Mouse (Mus musculus) stomach, embryonic 16.5 days (tissue): ENCODE measurements around the gene Dip2b. TPM values are rescaled to one million over a fixed set of nuclear protein-coding genes. Genes with fewer than 3 reads are reported as not detected.
A peak's percentile ranks its signal among the peaks of the same experiment; 100 is the strongest.

Experiments used
- ATAC-seq: fragments of 200-750 bp; cut with Nextera tagmentation; 2 replicates; pipeline ENCODE4 v1.8.0; 2017; ENCODE audit warnings: moderate number of reproducible peaks, moderate TSS enrichment; ENCODE audit not compliant: insufficient read depth, low FRiP score
- H3K27ac ChIP-seq: fragments of 300-500 bp; sonication (generic); 2 replicates; pipeline ENCODE4 v1.5.1; 2014; ENCODE audit warnings: low read length
- H3K27me3 ChIP-seq: fragments of 300-500 bp; sonication (generic); 2 replicates; pipeline ENCODE4 v1.6.1; 2014; ENCODE audit warnings: low read length, control low read depth, mixed read lengths; ENCODE audit not compliant: control insufficient read depth, insufficient read depth
- H3K36me3 ChIP-seq: fragments of 300-500 bp; sonication (generic); 2 replicates; pipeline ENCODE4 v1.6.1; 2014; ENCODE audit warnings: low read length; ENCODE audit not compliant: control insufficient read depth, insufficient read depth
- H3K4me1 ChIP-seq: fragments of 300-500 bp; sonication (generic); 2 replicates; pipeline ENCODE4 v1.6.1; 2014; ENCODE audit warnings: low read length, control low read depth, mixed read lengths; ENCODE audit not compliant: control insufficient read depth, insufficient read depth
- H3K4me2 ChIP-seq: fragments of 300-500 bp; sonication (generic); 2 replicates; pipeline ENCODE4 v1.6.1; 2014; ENCODE audit warnings: low read depth, low read length, mixed read lengths
- H3K4me3 ChIP-seq: fragments of 300-500 bp; sonication (generic); replicated peaks from 2 replicates; pipeline ENCODE4 v1.5.1; 2014; ENCODE audit warnings: mild to moderate bottlenecking, low read length
- H3K9ac ChIP-seq: fragments of 300-500 bp; sonication (generic); 2 replicates; pipeline ENCODE4 v1.6.1; 2014; ENCODE audit warnings: low read length
- H3K9me3 ChIP-seq: fragments of 300-500 bp; sonication (generic); replicated peaks from 2 replicates; pipeline ENCODE4 v1.6.1; 2016; ENCODE audit warnings: low read length, control low read depth; ENCODE audit not compliant: control insufficient read depth
- WGBS: fragments of 180-500 bp; shearing (Covaris S2); extraction: QIAGEN DNeasy Blood & Tissue Kit; methylation state at CpG from one replicate; pipeline ENCODE4 v1.1.7; 2014; 5-methylcytosine and 5-hydroxymethylcytosine counted together
- polyA plus RNA-seq: library from polyadenylated mRNA; unstranded; fragments of >200 nt; fragmentation: Nextera tagmentation; extraction: Ambion mirVana; gene quantifications from 2 replicates; pipeline ENCODE4 v1.2.1, GENCODE M21; 2015

The Dip2b gene
- polyA plus RNA-seq, 1 experiment from 2014 or later = 10.4 TPM

DNA sequence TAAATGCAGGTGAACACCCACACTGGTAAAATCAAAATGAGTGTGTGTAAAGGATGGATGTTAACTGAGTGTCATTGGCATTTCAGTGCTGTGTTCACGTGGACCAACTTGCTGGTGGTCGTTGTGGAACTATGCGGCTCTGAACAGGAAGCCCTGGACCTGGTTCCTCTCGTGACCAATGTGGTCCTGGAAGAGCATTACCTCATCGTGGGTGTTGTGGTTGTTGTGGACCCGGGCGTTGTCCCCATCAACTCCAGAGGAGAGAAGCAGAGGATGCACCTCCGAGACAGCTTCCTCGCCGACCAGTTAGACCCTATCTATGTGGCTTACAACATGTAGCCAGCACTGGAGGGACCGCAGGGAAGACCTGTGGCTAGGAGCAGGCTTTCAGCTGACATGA, 176.6 kb downstream of the Dip2b start:
- no peaks in the 10 kb centered on the region for H3K27me3 ChIP-seq
- no peak overlapping the region for H3K9ac ChIP-seq
- H3K4me2 ChIP-seq = no peak overlapping the region
- WGBS = 88% methylated on average over 11 of the region's 11 CpGs
- H3K4me1 ChIP-seq = no peaks in the 10 kb centered on the region
- no peak overlapping the region for H3K4me3 ChIP-seq
- H3K9me3 ChIP-seq = no peaks in the 10 kb centered on the region
- ATAC-seq = no peak
- peaks cover 13% of the 10 kb centered on the region for H3K36me3 ChIP-seq
- H3K27ac ChIP-seq = no peak overlapping the region

DNA sequence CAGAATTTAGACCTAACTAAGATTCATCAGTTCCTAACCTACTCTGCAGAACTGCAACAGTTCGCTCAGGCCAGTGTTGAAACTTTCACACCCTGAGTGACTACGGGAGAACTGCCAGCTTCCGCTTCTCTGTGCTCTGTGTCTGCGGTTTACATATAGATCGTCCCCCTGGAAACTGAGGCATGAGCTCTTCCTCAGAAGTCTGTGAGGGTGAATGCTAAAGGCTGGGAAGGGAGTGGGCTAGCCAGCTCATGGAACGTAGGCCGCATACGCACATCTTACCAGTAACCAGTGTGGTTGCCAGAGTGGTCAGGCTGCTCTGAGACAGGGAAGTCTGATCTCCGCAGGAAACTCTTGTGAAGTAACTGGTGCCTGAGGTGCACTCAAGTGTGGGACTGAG, 177.7 kb downstream of the Dip2b start:
- Histone ChIP-seq H3K4me3 (no peak overlapping the region), H3K36me3 (peaks cover 13% of the 10 kb centered on the region; the same call in 1 of the 2 replicates), H3K4me2 (no peak overlapping the region), H3K9me3 (no peaks in the 10 kb centered on the region), H3K9ac (no peak overlapping the region), H3K27ac (no peak overlapping the region), H3K4me1 (no peaks in the 10 kb centered on the region), H3K27me3 (no peaks in the 10 kb centered on the region)
- no peak for ATAC-seq
- WGBS = 92% methylated on average over 9 of the region's 9 CpGs

DNA sequence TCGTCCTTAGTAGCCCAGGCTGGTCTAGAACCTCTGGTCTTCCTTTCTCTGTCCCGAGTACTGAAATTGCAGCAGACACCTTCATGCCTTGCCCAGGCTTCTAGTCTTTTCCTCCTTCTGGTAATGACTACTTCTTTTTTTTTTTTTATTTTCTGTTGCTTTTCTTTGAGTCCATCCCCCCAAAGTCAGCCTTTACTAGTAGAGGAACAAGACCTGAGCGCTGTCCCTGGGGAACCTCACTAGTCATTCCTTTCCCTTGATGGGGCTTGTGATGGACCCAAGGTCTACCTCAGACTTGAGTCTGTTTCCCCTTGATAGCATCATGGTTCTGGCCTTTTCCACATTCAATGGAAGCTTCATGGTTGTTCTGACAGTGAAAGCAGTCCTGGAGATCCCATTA, 179.6 kb downstream of the Dip2b start:
- ATAC-seq = no peak
- WGBS = 93% methylated on average over 3 of the region's 3 CpGs

DNA sequence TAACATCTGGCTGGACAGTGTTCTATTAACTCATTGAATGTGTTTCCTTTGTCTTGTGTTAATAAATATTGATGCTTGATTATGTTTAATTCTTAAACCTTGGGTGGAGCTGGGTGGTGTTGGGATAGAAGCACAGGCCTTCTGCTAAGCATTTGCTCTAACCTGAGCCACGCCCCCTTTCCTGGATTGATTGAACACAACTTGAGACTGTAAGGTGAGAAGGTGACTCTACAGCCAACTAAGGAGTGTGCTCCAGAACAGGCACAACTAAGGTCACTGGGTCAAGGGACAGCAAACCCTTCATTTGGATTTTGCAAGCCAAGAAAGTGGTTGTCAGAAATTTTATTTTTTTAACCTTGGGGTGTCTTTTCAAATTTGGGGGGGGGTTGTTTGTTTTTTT, 180.9 kb downstream of the Dip2b start:
- no peak overlapping the region for H3K9ac ChIP-seq
- WGBS = 56% methylated on average over 1 of the region's 1 CpGs
- no peak for ATAC-seq
- H3K4me2 ChIP-seq = no peak overlapping the region
- no peaks in the 10 kb centered on the region for H3K4me1 ChIP-seq
- H3K9me3 ChIP-seq = peaks cover 11% of the 10 kb centered on the region; the same call in 1 of the 2 replicates
- no peak overlapping the region for H3K4me3 ChIP-seq
- no peaks in the 10 kb centered on the region for H3K36me3 ChIP-seq
- no peak overlapping the region for H3K27ac ChIP-seq
- H3K27me3 ChIP-seq = no peaks in the 10 kb centered on the region

More for the DNA sequence above, 179.6 kb downstream of the Dip2b start:
- Histone ChIP-seq H3K4me1 (no peaks in the 10 kb centered on the region), H3K27ac (no peak overlapping the region), H3K4me3 (no peak overlapping the region), H3K9ac (no peak overlapping the region), H3K36me3 (no peaks in the 10 kb centered on the region; the same call in 1 of the 2 replicates), H3K9me3 (peaks cover 6% of the 10 kb centered on the region; the same call in 1 of the 2 replicates), H3K4me2 (no peak overlapping the region), H3K27me3 (no peaks in the 10 kb centered on the region)

DNA sequence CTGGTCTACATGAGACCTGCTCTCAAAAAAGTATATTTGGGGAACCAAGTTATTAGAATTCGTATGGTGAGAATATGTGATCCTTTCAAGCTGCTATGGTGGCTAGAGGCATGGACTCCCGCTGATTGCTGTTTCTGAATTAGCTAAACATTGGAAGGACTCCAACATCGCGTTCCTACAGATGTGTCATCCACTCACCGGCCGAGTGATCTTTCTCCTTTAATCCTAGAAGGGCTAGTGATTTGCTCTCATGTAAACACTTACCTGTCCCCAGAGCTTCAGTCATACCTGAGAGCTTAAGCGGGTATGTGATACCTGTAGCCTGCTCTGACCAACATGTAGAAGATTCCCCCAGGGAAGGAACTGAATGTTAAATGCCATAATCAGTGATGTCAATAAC, 182.5 kb downstream of the Dip2b start:
- H3K27ac ChIP-seq = no peak overlapping the region
- no peaks in the 10 kb centered on the region for H3K27me3 ChIP-seq
- H3K4me3 ChIP-seq = no peak overlapping the region
- peaks cover 11% of the 10 kb centered on the region; the same call in 1 of the 2 replicates for H3K9me3 ChIP-seq
- H3K4me1 ChIP-seq = no peaks in the 10 kb centered on the region
- H3K9ac ChIP-seq = no peak overlapping the region
- no peaks in the 10 kb centered on the region for H3K36me3 ChIP-seq
- WGBS = 53% methylated on average over 7 of the region's 7 CpGs
- no peak for ATAC-seq
- H3K4me2 ChIP-seq = no peak overlapping the region

DNA sequence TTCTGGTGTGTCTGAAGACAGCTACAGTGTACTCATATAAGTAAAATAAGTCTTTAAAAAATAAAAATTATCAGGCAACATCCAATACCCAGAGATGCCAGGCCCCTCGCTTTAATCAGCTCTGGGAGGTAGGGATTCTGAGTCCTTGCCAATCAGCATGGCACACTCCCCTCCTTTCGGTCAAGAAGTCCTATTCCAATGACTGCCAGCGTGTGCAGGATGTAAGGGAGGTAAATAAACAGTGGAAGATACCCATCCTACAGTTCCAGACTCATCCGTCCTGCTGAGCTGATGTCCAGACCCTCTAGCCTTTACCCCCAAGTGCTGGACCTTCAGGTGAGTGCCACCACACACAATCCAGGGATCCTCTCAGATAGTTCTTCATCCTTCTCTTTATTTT, 186.9 kb downstream of the Dip2b start:
- WGBS = 88% methylated on average over 4 of the region's 4 CpGs
- Histone ChIP-seq H3K27me3 (no peaks in the 10 kb centered on the region), H3K36me3 (no peaks in the 10 kb centered on the region), H3K9ac (no peak overlapping the region), H3K4me2 (no peak overlapping the region), H3K27ac (no peak overlapping the region), H3K4me1 (peaks cover 14% of the 10 kb centered on the region), H3K4me3 (no peak overlapping the region), H3K9me3 (peaks cover 11% of the 10 kb centered on the region; the same call in 1 of the 2 replicates)
- no peak for ATAC-seq

DNA sequence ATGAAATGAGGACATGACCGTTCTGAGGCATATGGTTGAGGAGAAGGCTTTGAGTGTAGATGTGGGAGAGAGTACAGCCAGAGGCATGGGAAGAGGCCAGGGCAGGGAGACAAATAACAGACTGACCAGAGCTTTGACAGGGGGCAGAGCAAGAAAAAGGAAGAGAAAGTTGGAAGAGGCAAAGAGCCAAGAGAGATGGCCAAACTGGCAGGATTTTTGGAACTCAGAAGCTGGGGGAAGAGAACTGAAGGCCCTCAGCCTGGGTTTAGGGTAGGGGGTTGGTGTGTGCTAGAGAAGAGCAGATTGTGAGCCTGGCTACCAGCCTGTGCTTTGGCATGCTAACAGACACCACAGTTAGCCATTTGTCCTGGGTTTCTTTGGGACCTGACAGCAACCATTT, 187.4 kb downstream of the Dip2b start:
- Histone ChIP-seq H3K9ac (no peak overlapping the region), H3K9me3 (peaks cover 11% of the 10 kb centered on the region; the same call in 1 of the 2 replicates), H3K27ac (peak overlapping the region; percentile 4; the same call in 1 of the 2 replicates), H3K36me3 (no peaks in the 10 kb centered on the region), H3K4me1 (peaks cover 18% of the 10 kb centered on the region), H3K4me3 (no peak overlapping the region), H3K27me3 (no peaks in the 10 kb centered on the region), H3K4me2 (no peak overlapping the region)
- no peak for ATAC-seq
- WGBS = 88% methylated on average over 1 of the region's 1 CpGs

DNA sequence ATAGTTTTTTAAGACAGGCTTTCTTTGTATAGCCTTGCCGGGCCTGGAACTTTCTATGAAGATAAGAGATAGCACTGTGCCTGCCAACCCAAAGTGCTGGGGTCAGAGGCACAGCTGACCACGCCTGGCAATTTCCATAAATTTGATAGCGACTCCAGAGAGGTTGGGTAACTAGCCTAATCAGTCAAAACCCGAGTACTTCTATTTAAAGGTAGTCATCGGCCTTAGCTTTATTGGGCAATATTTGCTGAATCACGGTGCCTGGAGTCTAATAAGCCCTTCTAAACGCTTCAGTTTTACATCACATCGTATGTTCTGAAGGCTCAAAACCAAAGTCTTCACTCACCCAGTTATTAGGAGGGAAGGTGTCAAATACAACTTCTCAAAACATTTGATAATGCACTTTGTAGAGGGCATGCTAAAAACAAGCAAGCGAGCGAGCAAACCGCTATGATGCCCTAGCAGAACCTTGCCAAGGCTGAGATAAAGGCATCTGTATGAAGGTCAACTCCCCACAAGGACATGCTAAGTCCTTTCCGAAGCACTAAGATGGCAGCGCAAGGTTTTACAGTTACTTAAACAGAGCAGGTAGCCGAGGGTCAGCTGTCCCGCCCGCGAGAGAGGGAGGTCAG, 188.7 kb downstream of the Dip2b start:
- no peaks in the 10 kb centered on the region for H3K27me3 ChIP-seq
- H3K4me3 ChIP-seq = peak overlapping the region; percentile 83
- peak overlapping the region; percentile 76 for H3K4me2 ChIP-seq
- WGBS = 2% methylated on average over 17 of the region's 17 CpGs
- no peaks in the 10 kb centered on the region for H3K36me3 ChIP-seq
- peak; percentile 47 for ATAC-seq
- H3K4me1 ChIP-seq = peaks cover 18% of the 10 kb centered on the region
- H3K9ac ChIP-seq = peak overlapping the region; percentile 100
- peaks cover 11% of the 10 kb centered on the region; the same call in 1 of the 2 replicates for H3K9me3 ChIP-seq
- peak overlapping the region; percentile 100 for H3K27ac ChIP-seq

DNA sequence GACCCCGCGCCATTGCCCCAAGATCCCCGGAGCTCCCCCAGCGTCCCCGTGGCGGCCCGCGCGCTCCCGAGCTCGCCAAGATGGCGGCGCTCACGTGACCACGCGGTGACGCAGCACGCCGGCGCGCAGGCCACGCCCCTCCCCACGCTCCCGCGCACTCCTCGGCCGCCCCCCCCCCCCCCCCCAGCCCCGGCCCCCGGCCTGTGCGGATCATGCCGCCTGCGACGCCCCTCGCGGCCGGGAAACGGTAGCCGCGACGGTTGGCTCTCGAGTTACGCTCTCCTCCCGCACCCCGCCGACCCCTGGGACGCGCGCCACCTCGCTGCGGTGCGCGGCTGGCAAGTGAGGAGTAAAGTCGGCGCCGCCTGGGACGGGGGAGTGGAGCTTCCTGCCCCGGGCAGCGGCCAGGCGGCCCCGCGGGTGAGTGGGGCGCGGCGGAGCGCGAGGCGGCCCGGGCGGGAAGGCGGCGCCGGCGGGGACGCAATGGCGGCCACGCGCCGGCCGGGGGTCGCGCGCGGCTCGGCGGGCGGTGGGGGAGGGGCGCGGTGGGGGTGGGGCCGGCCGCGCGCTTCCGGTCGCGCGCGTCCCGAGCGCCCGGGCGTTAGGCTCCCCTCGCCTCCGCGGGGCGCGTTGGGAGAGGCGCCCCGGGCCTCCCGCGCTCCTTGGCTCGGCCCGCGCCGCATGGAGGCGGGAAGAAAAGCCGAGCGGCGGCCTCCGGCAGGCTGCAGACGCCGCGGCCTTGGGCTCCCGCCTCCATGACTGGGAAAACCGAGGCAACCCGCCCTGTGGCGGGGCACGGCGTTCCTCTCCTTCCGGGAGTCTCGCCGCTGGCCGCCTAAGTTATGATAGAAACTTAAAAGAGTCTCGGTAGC, 189.4 kb downstream of the Dip2b start, which contains the start of gene Atf1:
Gene Atf1, plus strand, starts transcription at position 157 of the 872 bp plus-strand sequence.
- Histone ChIP-seq H3K27ac (peak within 1 kb of the TSS; percentile 100), H3K27me3 (no peaks in the 10 kb centered on the region), H3K9ac (peak within 1 kb of the TSS; percentile 100), H3K4me2 (peak within 1 kb of the TSS; percentile 76), H3K4me1 (peaks cover 18% of the 10 kb centered on the region), H3K4me3 (peak within 1 kb of the TSS; percentile 83), H3K36me3 (no peaks in the 10 kb centered on the region), H3K9me3 (peaks cover 6% of the 10 kb centered on the region; the same call in 1 of the 2 replicates)
- WGBS = under 1% methylated on average over 109 of the region's 133 CpGs
- ATAC-seq = peak; percentile 86
